Mouse (Mus musculus) forebrain, embryonic 10.5 days (tissue): ENCODE results near the gene Olfr38. TPM values are rescaled to one million over a fixed set of nuclear protein-coding genes. Genes with fewer than 3 reads are reported as not detected.

Experiments
- DNase-seq: peaks from one replicate; pipeline ENCODE4 v3.0.0-alpha.2; 2017; ENCODE audit warnings: low spot score; ENCODE audit errors: extremely low spot score
- H3K27ac ChIP-seq: fragments of 300-500 bp; sonication (generic); 2 replicates; pipeline ENCODE4 v1.5.1; 2016; ENCODE audit warnings: mild to moderate bottlenecking
- H3K27me3 ChIP-seq: fragments of 300-500 bp; sonication (generic); 2 replicates; pipeline ENCODE4 v1.6.1; 2016; ENCODE audit warnings: mild to moderate bottlenecking; ENCODE audit not compliant: poor library complexity, severe bottlenecking
- H3K36me3 ChIP-seq: fragments of 300-500 bp; sonication (generic); replicated peaks from 2 replicates; pipeline ENCODE4 v1.6.1; 2016; ENCODE audit warnings: mild to moderate bottlenecking, moderate library complexity
- H3K4me1 ChIP-seq: fragments of 300-500 bp; sonication (generic); 2 replicates; pipeline ENCODE4 v1.6.1; 2016
- H3K4me3 ChIP-seq: fragments of 300-500 bp; sonication (generic); 2 replicates; pipeline ENCODE4 v1.5.1; 2016; ENCODE audit warnings: mild to moderate bottlenecking, moderate library complexity
- H3K9me3 ChIP-seq: fragments of 300-500 bp; sonication (generic); 2 replicates; pipeline ENCODE4 v1.6.1; 2016; ENCODE audit warnings: mild to moderate bottlenecking, moderate library complexity
- WGBS: fragments of 180-500 bp; shearing (Covaris S2); methylation state at CpG from one replicate; pipeline ENCODE4 v1.1.7; 2016; 5-methylcytosine and 5-hydroxymethylcytosine counted together
- polyA plus RNA-seq: library from polyadenylated mRNA; unstranded; fragments of >200 nt; fragmentation: Nextera tagmentation; extraction: Ambion mirVana; gene quantifications from 2 replicates; pipeline ENCODE4 v1.2.1, GENCODE M21; 2016

The Olfr38 gene
- polyA plus RNA-seq, result not detected in 2 replicates

- 78% methylated on average over 1 of the region's 1 CpGs for WGBS
Measured at GRCm38 (mm10) chr6:42756104-42756503, at the start of gene Olfr38. Gene Olfr38, plus strand, starts transcription at chr6:42756404.

GRCm38 (mm10) chr6:42709291-42710211 is 46.7 kb upstream of the Olfr38 start, which contains the start of gene Tcaf1:
Gene Tcaf1, minus strand, starts transcription at chr6:42710088.
- no peaks in the 10 kb centered on the region for H3K36me3 ChIP-seq
- WGBS, result under 1% methylated on average over 28 of the region's 28 CpGs
- no peaks in the 10 kb centered on the region for H3K9me3 ChIP-seq
- peak within 1 kb of the TSS; percentile 96 for H3K27ac ChIP-seq
- peaks cover 17% of the 10 kb centered on the region for H3K4me1 ChIP-seq
- DNase-seq, result peak; percentile 84
- peak within 1 kb of the TSS; percentile 82 for H3K4me3 ChIP-seq
- H3K27me3 ChIP-seq, result no peaks in the 10 kb centered on the region

More at GRCm38 (mm10) chr6:42756104-42756503, at the start of gene Olfr38:
- no peaks in the 10 kb centered on the region for H3K27me3 ChIP-seq
- H3K36me3 ChIP-seq, result no peaks in the 10 kb centered on the region
- H3K4me1 ChIP-seq, result no peaks in the 10 kb centered on the region
- no peak within 1 kb of the TSS for H3K27ac ChIP-seq
- no peak within 1 kb of the TSS for H3K4me3 ChIP-seq
- no peaks in the 10 kb centered on the region for H3K9me3 ChIP-seq
- no peak for DNase-seq

GRCm38 (mm10) chr6:42714668-42715067 is 41.5 kb upstream of the Olfr38 start:
- Histone ChIP-seq H3K27ac (no peak overlapping the region), H3K36me3 (no peaks in the 10 kb centered on the region), H3K4me1 (peaks cover 4% of the 10 kb centered on the region; the same call in 1 of the 2 replicates), H3K27me3 (no peaks in the 10 kb centered on the region), H3K4me3 (no peak overlapping the region), H3K9me3 (no peaks in the 10 kb centered on the region)
- WGBS, result 72% methylated on average over 8 of the region's 8 CpGs
- DNase-seq, result no peak

- Histone ChIP-seq H3K4me3 (no peak overlapping the region), H3K4me1 (peaks cover 4% of the 10 kb centered on the region; the same call in 1 of the 2 replicates), H3K36me3 (no peaks in the 10 kb centered on the region), H3K9me3 (no peaks in the 10 kb centered on the region), H3K27me3 (no peaks in the 10 kb centered on the region), H3K27ac (no peak overlapping the region)
- no peak for DNase-seq
Measured at GRCm38 (mm10) chr6:42717973-42718372, 38.2 kb upstream of the Olfr38 start.

- H3K4me3 ChIP-seq, result no peak within 1 kb of the TSS
- H3K36me3 ChIP-seq, result no peaks in the 10 kb centered on the region
- DNase-seq, result no peak
- no peaks in the 10 kb centered on the region for H3K27me3 ChIP-seq
- H3K27ac ChIP-seq, result no peak within 1 kb of the TSS
- 89% methylated on average over 1 of the region's 1 CpGs for WGBS
- H3K4me1 ChIP-seq, result no peaks in the 10 kb centered on the region
- H3K9me3 ChIP-seq, result no peaks in the 10 kb centered on the region
Measured at GRCm38 (mm10) chr6:42739071-42739470, 17.1 kb upstream of the Olfr38 start, which contains the start of gene Olfr453. Gene Olfr453, plus strand, starts transcription at chr6:42739371.

GRCm38 (mm10) chr6:42742303-42742702 is 13.9 kb upstream of the Olfr38 start:
- WGBS, result 84% methylated on average over 5 of the region's 5 CpGs

GRCm38 (mm10) chr6:42747846-42748245 is 8.4 kb upstream of the Olfr38 start:
- Histone ChIP-seq H3K36me3 (no peaks in the 10 kb centered on the region), H3K4me3 (no peak overlapping the region), H3K4me1 (no peaks in the 10 kb centered on the region), H3K27ac (no peak overlapping the region), H3K27me3 (no peaks in the 10 kb centered on the region), H3K9me3 (no peaks in the 10 kb centered on the region; the same call in 1 of the 2 replicates)
- DNase-seq, result no peak

More at GRCm38 (mm10) chr6:42742303-42742702, 13.9 kb upstream of the Olfr38 start:
- Histone ChIP-seq H3K36me3 (no peaks in the 10 kb centered on the region), H3K27me3 (no peaks in the 10 kb centered on the region), H3K9me3 (no peaks in the 10 kb centered on the region), H3K27ac (no peak overlapping the region), H3K4me3 (no peak overlapping the region), H3K4me1 (no peaks in the 10 kb centered on the region)
- no peak for DNase-seq

- Histone ChIP-seq H3K4me1 (no peaks in the 10 kb centered on the region), H3K9me3 (no peaks in the 10 kb centered on the region), H3K27me3 (no peaks in the 10 kb centered on the region), H3K4me3 (no peak overlapping the region), H3K36me3 (no peaks in the 10 kb centered on the region), H3K27ac (no peak overlapping the region)
- DNase-seq, result no peak
- WGBS, result 98% methylated on average over 1 of the region's 1 CpGs
Measured at GRCm38 (mm10) chr6:42777066-42777465, 20.9 kb downstream of the Olfr38 start.

GRCm38 (mm10) chr6:42784793-42785192 is 28.6 kb downstream of the Olfr38 start, which contains the start of gene Olfr452:
Gene Olfr452, plus strand, starts transcription at chr6:42785093.
- DNase-seq, result no peak
- Histone ChIP-seq H3K36me3 (no peaks in the 10 kb centered on the region), H3K4me3 (no peak within 1 kb of the TSS), H3K27ac (no peak within 1 kb of the TSS), H3K27me3 (no peaks in the 10 kb centered on the region), H3K9me3 (no peaks in the 10 kb centered on the region), H3K4me1 (no peaks in the 10 kb centered on the region)

- Histone ChIP-seq H3K9me3 (no peaks in the 10 kb centered on the region), H3K27ac (no peak overlapping the region), H3K4me3 (no peak overlapping the region), H3K27me3 (no peaks in the 10 kb centered on the region), H3K36me3 (no peaks in the 10 kb centered on the region), H3K4me1 (no peaks in the 10 kb centered on the region)
- 47% methylated on average over 4 of the region's 4 CpGs for WGBS
- no peak for DNase-seq
Measured at GRCm38 (mm10) chr6:42790247-42790948, 34.2 kb downstream of the Olfr38 start.

- Histone ChIP-seq H3K36me3 (no peaks in the 10 kb centered on the region), H3K27ac (no peak overlapping the region), H3K9me3 (no peaks in the 10 kb centered on the region), H3K4me3 (no peak overlapping the region), H3K27me3 (no peaks in the 10 kb centered on the region), H3K4me1 (no peaks in the 10 kb centered on the region)
- 88% methylated on average over 9 of the region's 9 CpGs for WGBS
- DNase-seq, result no peak
Measured at GRCm38 (mm10) chr6:42790949-42791556, 34.8 kb downstream of the Olfr38 start.

GRCm38 (mm10) chr6:42794982-42795381 is 38.8 kb downstream of the Olfr38 start:
- Histone ChIP-seq H3K4me1 (no peaks in the 10 kb centered on the region), H3K9me3 (no peaks in the 10 kb centered on the region), H3K4me3 (no peak overlapping the region), H3K27ac (no peak overlapping the region), H3K27me3 (no peaks in the 10 kb centered on the region), H3K36me3 (no peaks in the 10 kb centered on the region)
- no peak for DNase-seq
- 94% methylated on average over 3 of the region's 3 CpGs for WGBS
